Mouse (Mus musculus): ENCODE measurements around the gene Zfp688.

DNA sequence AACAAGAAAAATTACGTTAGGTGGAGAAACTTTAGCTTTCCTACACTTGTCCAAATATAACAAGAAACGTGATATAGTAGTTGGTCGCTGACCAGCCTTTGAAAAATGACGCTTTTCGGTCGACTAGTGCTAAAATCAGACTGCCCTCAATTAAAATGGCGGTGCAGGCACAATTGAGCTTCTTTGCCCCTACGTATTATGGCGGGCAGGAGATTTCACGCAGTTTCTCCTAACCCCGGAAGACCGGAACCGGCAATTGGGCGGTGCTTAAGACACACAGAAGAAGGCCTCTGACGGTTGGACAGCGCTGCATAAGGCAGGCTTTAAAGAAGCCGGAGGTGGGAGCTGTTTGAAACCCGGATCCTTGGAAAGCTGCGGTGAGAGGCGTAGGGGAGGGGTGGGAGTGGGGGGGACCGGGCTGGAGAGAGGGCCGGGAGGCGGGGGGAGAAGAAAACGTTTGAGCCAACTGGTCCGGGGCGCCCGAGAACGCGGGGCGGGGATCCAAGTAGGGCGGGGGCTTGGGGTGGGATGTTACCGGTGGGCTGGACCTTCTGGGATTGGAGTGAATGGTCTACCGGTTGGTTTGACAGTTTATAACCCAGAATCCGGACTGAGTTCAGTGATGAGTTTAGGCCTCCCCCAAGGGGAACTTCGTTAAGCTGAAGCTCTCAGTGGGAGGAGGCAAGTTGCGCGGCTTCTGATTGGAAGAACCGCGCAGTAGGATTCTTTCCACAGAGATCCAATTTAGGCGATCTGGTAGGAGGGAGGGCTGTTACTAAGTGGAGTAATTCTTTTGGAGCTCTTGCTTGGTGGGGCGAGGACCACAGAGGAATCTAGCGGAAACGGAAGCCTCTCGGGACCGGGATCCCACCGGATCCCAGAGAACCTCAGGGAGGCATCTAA, 49.1 kb upstream of the Zfp688 start:
- TF ChIP-seq EP300 (IDR thresholded peaks at IDR 0.05; ENCODE audit: low read depth in 1 of 2, low read length in 2 of 2) (peak in 1 of 2 experiments; percentile 55; a peak in 1 of 4 replicates), MAFK (IDR thresholded peaks at IDR 0.05; ENCODE audit: borderline replicate concordance, low read depth, low read length) (no peak)
